Mouse (Mus musculus): ENCODE measurements around the gene Dlg2. TPM values are rescaled to one million over a fixed set of nuclear protein-coding genes. Genes with fewer than 3 reads are reported as not detected.

The Dlg2 gene
- polyA plus RNA-seq, 1 experiment, result 4.1 TPM

GRCm38 (mm10) chr7:91414749-91415148 lies 938.3 kb downstream of the Dlg2 start:
- no peak for TF ChIP-seq GATA1 (IDR thresholded peaks at IDR 0.05; ENCODE audit: borderline replicate concordance, low read length)
- no peak for TF ChIP-seq FLI1 (IDR thresholded peaks at IDR 0.05; ENCODE audit: low read length)
- Histone ChIP-seq H3K36me3 (replicated peaks; ENCODE audit: low read length) (no peaks in the 10 kb centered on the region), H3K9me3 (no peaks in the 10 kb centered on the region), H3K4me3 (replicated peaks) (no peak overlapping the region), H3K4me1 (no peaks in the 10 kb centered on the region), H3K27me3 (replicated peaks) (no peaks in the 10 kb centered on the region)

DNA sequence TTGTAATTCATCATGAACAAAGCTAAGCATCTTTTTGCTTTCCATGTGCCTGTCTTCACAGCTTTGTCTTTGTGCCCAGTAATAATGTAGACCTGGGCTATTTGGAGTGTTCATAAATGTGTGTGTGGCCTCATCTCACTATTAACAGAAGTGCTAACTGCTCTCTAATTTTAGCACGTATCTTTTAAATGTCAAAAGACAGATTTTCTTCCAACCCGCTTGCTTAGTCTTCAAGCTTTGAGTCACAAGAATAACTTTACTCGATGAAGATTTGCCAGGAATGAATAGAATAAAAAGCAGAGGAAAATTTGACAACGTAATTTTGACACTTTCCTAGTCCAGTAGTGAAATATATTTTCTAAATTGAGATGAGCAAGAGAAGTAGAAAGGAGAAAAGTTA lies 943.7 kb downstream of the Dlg2 start:
- TF ChIP-seq FLI1 (IDR thresholded peaks at IDR 0.05; ENCODE audit: low read length) (no peak), GATA1 (IDR thresholded peaks at IDR 0.05; ENCODE audit: borderline replicate concordance, low read length) (no peak)

DNA sequence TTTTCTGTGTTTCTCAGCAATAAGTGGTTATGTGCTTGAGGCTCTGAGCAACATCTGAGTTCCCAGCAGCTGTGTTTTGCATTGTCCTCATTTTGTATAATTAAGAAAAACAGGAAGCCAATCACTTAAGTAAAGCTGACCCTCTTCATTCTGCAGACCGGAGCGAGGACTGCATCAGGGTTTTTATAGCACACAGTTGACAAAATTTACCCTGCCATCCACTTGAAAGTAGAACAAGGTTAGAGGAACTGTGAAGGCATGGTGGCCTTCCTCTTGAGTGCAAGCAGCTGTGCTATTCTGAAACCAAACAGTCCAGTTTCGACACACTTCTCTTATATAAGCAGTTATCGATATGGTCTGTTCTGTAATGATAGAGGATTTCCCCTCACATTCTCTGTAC lies 947.3 kb downstream of the Dlg2 start:
- TF ChIP-seq GATA1 (IDR thresholded peaks at IDR 0.05; ENCODE audit: borderline replicate concordance, low read length) (no peak), FLI1 (IDR thresholded peaks at IDR 0.05; ENCODE audit: low read length) (no peak)
- H3K4me3 ChIP-seq (replicated peaks), result no peak overlapping the region
- H3K4me1 ChIP-seq, result no peaks in the 10 kb centered on the region
- H3K36me3 ChIP-seq (replicated peaks; ENCODE audit: low read length), result no peaks in the 10 kb centered on the region
- no peaks in the 10 kb centered on the region for H3K27me3 ChIP-seq (replicated peaks)
- no peaks in the 10 kb centered on the region for H3K9me3 ChIP-seq

More for the DNA sequence above, 943.7 kb downstream of the Dlg2 start:
- Histone ChIP-seq H3K4me1 (no peaks in the 10 kb centered on the region), H3K4me3 (replicated peaks) (no peak overlapping the region), H3K27me3 (replicated peaks) (no peaks in the 10 kb centered on the region), H3K36me3 (replicated peaks; ENCODE audit: low read length) (no peaks in the 10 kb centered on the region), H3K9me3 (no peaks in the 10 kb centered on the region)

DNA sequence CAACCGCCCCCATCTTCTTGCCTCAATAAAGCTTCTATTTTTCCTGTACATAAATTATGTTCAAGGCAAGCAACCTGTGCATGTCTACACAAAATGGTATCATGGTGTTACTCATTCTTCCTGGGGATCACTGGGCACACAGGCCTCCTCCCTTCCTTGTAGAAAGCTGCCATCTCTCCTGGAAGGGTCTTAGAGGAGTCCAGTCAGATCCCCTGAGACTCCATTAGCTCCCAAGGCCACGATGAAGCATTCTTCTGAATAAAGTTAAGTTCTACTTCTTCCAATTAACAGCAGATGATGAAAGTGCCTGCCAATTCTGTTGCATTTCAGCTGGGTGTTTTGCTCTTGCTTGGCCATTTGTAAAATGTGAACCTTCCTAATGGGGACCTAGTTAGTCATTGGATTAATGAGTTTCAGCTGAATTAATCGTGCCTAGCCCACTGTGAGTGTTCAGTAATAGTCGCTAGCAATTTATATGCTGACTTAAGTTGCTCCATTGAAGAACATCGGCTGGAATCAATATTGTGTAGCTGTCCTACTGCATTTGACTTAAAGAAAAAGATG lies 953.3 kb downstream of the Dlg2 start:
- Histone ChIP-seq H3K4me3 (replicated peaks) (no peak overlapping the region), H3K36me3 (replicated peaks; ENCODE audit: low read length) (no peaks in the 10 kb centered on the region)
- TF ChIP-seq FLI1 (IDR thresholded peaks at IDR 0.05; ENCODE audit: low read length) (no peak), GATA1 (IDR thresholded peaks at IDR 0.05; ENCODE audit: borderline replicate concordance, low read length) (no peak)

DNA sequence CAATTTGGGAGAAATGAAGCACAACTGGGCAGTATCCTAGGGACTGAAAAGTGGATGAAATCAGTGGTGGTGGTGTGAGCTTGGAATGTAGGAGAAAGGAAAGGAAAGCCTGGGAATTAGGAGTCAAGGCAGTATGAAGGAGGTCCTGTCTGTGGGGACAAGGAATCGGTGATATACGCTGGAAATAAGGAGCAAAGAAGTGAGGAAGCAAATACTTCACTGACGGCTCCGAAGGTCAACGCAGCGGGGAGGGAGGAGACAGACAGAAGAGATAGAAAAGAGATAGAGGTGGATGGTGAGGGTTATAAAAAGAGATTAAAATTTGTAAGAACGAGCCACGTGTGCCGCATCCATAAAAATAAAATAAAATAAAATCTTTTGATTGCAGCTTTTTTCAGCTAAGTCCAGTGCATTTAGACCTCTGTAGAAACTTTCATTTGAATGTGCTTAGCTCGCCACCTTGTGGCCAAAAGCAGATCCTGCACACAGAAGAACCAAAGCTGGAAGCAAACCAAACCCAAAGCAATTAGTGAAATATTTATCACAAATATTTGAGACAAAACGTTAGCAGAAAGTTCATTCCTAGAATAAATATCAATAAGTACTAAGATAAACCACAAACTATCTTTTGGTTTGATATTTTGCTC lies 955.2 kb downstream of the Dlg2 start:
- Histone ChIP-seq H3K36me3 (replicated peaks; ENCODE audit: low read length) (no peaks in the 10 kb centered on the region), H3K9me3 (no peaks in the 10 kb centered on the region), H3K4me3 (replicated peaks) (no peak overlapping the region), H3K4me1 (no peaks in the 10 kb centered on the region), H3K27me3 (replicated peaks) (no peaks in the 10 kb centered on the region)
- TF ChIP-seq FLI1 (IDR thresholded peaks at IDR 0.05; ENCODE audit: low read length), result no peak
- no peak for TF ChIP-seq GATA1 (IDR thresholded peaks at IDR 0.05; ENCODE audit: borderline replicate concordance, low read length)

More for the DNA sequence above, 953.3 kb downstream of the Dlg2 start:
- no peaks in the 10 kb centered on the region for H3K9me3 ChIP-seq
- H3K4me1 ChIP-seq, result no peaks in the 10 kb centered on the region
- H3K27me3 ChIP-seq (replicated peaks), result no peaks in the 10 kb centered on the region

- TF ChIP-seq GATA1 (IDR thresholded peaks at IDR 0.05; ENCODE audit: borderline replicate concordance, low read length) (no peak), FLI1 (IDR thresholded peaks at IDR 0.05; ENCODE audit: low read length) (no peak)
- Histone ChIP-seq H3K27me3 (replicated peaks) (no peaks in the 10 kb centered on the region), H3K4me3 (replicated peaks) (no peak overlapping the region), H3K9me3 (no peaks in the 10 kb centered on the region), H3K36me3 (replicated peaks; ENCODE audit: low read length) (no peaks in the 10 kb centered on the region), H3K4me1 (no peaks in the 10 kb centered on the region)
Measured at GRCm38 (mm10) chr7:91432563-91432962, 956.1 kb downstream of the Dlg2 start.

DNA sequence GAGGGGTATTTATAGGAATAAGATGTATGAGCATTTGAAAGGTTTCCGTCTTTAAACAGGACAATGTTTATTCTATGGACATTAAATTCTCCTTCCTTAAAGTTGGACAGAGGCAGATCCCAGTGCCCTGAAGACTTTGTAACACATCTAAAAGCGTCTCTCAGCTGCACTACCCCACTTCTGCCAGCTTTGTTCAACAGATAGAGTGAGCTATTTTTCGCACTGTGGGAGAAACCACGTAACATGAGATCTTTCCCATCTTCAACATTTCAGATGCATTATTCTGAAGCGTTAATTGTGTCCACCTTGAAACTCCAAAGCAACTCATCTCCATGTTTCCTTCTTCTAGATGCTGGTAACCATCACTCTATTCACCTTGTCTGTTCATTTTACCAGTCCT lies 958.3 kb downstream of the Dlg2 start:
- TF ChIP-seq GATA1 (IDR thresholded peaks at IDR 0.05; ENCODE audit: borderline replicate concordance, low read length) (no peak), FLI1 (IDR thresholded peaks at IDR 0.05; ENCODE audit: low read length) (no peak)
- H3K4me3 ChIP-seq (replicated peaks), result no peak overlapping the region
- H3K27me3 ChIP-seq (replicated peaks), result no peaks in the 10 kb centered on the region
- H3K36me3 ChIP-seq (replicated peaks; ENCODE audit: low read length), result no peaks in the 10 kb centered on the region
- no peaks in the 10 kb centered on the region for H3K9me3 ChIP-seq
- no peaks in the 10 kb centered on the region for H3K4me1 ChIP-seq

- Histone ChIP-seq H3K4me1 (no peaks in the 10 kb centered on the region), H3K27me3 (replicated peaks) (no peaks in the 10 kb centered on the region)
Measured at GRCm38 (mm10) chr7:91440326-91440725, 963.9 kb downstream of the Dlg2 start.

DNA sequence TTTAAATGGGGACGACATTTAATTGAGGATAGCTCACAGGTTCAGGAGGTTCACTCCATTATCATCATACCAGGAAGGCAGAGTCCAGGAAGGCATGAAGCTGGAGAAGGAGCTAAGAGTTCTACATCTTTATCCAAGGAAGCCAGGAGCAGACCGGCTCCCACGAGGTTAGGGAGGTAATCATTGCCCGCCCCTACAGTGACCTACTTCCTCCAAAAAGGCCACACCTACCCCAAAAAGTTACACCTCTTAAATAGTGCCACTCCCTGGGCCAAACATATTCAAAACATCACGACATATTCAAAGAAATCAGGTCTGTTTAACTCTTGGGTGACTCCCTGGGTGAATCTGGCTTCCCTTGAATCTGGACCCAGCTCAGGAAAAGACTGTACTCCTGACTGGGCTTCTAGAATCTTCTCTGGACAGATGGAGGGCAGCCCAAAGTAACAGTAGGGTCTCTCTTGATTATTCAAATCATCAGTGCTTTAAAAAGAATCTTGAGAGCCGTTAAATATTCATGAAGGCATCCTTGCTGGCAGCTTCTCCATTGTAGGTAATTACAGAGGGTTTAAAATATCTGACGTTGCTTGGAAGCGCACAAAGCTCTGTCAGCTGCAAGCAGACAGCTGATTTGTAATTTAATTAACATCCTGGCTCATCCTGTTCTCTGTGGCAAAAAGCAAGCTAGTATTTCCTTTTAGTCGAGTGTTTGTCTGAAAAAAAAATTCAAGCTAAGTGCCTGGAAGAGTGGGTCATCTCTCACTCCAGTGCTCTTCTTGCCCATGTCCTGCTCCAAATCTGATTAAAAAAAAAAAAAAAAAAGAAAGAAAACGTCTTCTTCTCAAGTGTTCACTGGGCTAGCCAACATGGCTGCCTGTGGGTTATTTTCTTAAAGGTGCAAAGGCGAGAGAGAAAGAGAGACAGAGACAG lies 966.2 kb downstream of the Dlg2 start:
- no peak for TF ChIP-seq GATA1 (IDR thresholded peaks at IDR 0.05; ENCODE audit: borderline replicate concordance, low read length)
- no peak for TF ChIP-seq FLI1 (IDR thresholded peaks at IDR 0.05; ENCODE audit: low read length)
- no peak overlapping the region for H3K4me3 ChIP-seq (replicated peaks)
- H3K4me1 ChIP-seq, result no peaks in the 10 kb centered on the region
- no peaks in the 10 kb centered on the region for H3K9me3 ChIP-seq
- no peaks in the 10 kb centered on the region for H3K27me3 ChIP-seq (replicated peaks)
- H3K36me3 ChIP-seq (replicated peaks; ENCODE audit: low read length), result no peaks in the 10 kb centered on the region

More at GRCm38 (mm10) chr7:91440326-91440725, 963.9 kb downstream of the Dlg2 start:
- TF ChIP-seq GATA1 (IDR thresholded peaks at IDR 0.05; ENCODE audit: borderline replicate concordance, low read length), result no peak
- no peak for TF ChIP-seq FLI1 (IDR thresholded peaks at IDR 0.05; ENCODE audit: low read length)
- Histone ChIP-seq H3K4me3 (replicated peaks) (no peak overlapping the region), H3K9me3 (no peaks in the 10 kb centered on the region), H3K36me3 (replicated peaks; ENCODE audit: low read length) (no peaks in the 10 kb centered on the region)

DNA sequence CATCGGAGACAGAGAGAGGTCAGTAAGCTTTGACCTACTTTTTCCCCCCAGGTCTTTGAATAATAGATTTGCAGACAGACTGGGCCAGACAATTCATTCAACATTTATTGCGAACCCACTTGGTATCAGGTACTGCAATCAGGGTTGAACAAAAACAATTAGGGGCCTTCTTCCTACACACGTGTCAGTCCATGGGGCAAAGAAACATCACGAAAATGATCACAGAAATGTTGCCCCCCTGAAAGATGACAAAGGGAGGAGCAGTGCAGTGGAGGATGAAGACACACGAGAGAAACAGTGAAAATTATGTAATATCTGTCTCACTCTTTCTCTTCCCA lies 966.9 kb downstream of the Dlg2 start:
- Histone ChIP-seq H3K27me3 (replicated peaks) (no peaks in the 10 kb centered on the region), H3K4me3 (replicated peaks) (no peak overlapping the region), H3K36me3 (replicated peaks; ENCODE audit: low read length) (no peaks in the 10 kb centered on the region), H3K9me3 (no peaks in the 10 kb centered on the region), H3K4me1 (no peaks in the 10 kb centered on the region)
- TF ChIP-seq FLI1 (IDR thresholded peaks at IDR 0.05; ENCODE audit: low read length) (no peak), GATA1 (IDR thresholded peaks at IDR 0.05; ENCODE audit: borderline replicate concordance, low read length) (no peak)
